Comparison of ENCODE assay signal across 22 mouse cellular contexts in the genomic region with DNA sequence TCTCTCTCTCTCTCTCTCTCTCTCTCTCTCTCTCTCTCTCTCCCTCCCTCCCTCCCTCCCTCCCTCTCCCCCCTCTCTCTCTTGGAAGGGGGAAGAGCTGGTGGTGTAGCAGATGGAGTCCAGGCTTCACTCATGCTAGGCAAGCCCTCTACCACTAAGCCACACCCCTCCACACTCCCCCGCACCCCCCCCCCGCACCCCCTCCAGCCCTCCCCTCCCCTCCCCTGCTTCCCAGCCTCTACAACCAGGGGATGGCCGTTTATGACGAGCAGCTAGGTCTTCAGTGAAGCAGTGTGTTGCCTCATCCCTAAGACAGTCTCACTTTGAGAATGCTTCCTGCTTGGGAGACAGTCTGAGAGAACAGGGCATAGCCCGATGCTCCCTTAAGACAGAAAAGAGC.
A peak's percentile ranks its signal among the peaks of the same experiment; 100 is the strongest.
DNase-seq lines count a peak whose midpoint lies in the region; ATAC-seq and TF ChIP-seq lines count a peak whose summit lies in the region.
"Had no signal": no experiment of that assay in that cellular context is flagged by ENCODE, and none has a peak within 500 bp of the region (broad histone marks: within the 10 kb centered on the region; RNA-seq: fewer than 3 reads in every experiment).

No protein-coding gene starts in this region.

- H3K27me3 ChIP-seq in heart, embryonic 11.5 days (ENCODE audit: control insufficient read depth, insufficient read depth, low read length) = no peaks in the 10 kb centered on the region
- no peaks in the 10 kb centered on the region for H3K27me3 ChIP-seq in lung, embryonic 16.5 days (ENCODE audit: control insufficient read depth, insufficient read depth, low read depth, low read length)
- no peaks in the 10 kb centered on the region for H3K27me3 ChIP-seq in lung, postnatal 0 days (replicated peaks; ENCODE audit: insufficient read depth, low read length)
- H3K27me3 ChIP-seq in ES-Bruce4 (ENCODE audit: control insufficient read depth, insufficient read depth, low read length, poor library complexity, severe bottlenecking) = no peaks in the 10 kb centered on the region
- no peaks in the 10 kb centered on the region for H3K27me3 ChIP-seq in forebrain, embryonic 14.5 days (replicated peaks; ENCODE audit: control insufficient read depth, insufficient read depth, low read length)
- H3K27me3 ChIP-seq: embryonic facial prominence, embryonic 15.5 days; limb, embryonic 15.5 days; Patski had no signal

- no peaks in the 10 kb centered on the region for H3K9me3 ChIP-seq in heart, embryonic 11.5 days (replicated peaks; ENCODE audit: control insufficient read depth, low read length)
- no peaks in the 10 kb centered on the region for H3K9me3 ChIP-seq in lung, embryonic 16.5 days (ENCODE audit: control insufficient read depth, low read length)
- no peaks in the 10 kb centered on the region for H3K9me3 ChIP-seq in lung, postnatal 0 days (ENCODE audit: low read length)
- no peaks in the 10 kb centered on the region for H3K9me3 ChIP-seq in ES-Bruce4 (replicated peaks; ENCODE audit: control insufficient read depth, insufficient read depth, low read length, poor library complexity, severe bottlenecking)
- H3K9me3 ChIP-seq in forebrain, embryonic 14.5 days (replicated peaks; ENCODE audit: control insufficient read depth, low read length) = no peaks in the 10 kb centered on the region
- H3K9me3 ChIP-seq: embryonic facial prominence, embryonic 15.5 days; limb, embryonic 15.5 days had no signal

- ATAC-seq in heart, embryonic 11.5 days (replicated peaks; ENCODE audit: insufficient number of reproducible peaks, low FRiP score, low TSS enrichment) = 0 out of 2 replicates have a peak, but pooled peaks have one; percentile 31
- 0 out of 2 replicates have a peak, but pooled peaks have one; percentile 28 for ATAC-seq in lung, embryonic 16.5 days (ENCODE audit: low read depth)
- no peak for ATAC-seq in lung, postnatal 0 days
- ATAC-seq in forebrain, embryonic 14.5 days = peak; percentile 60; the same call in 1 of the 2 replicates
- ATAC-seq: intestine, postnatal 0 days; liver, postnatal 0 days; Patski had no signal

- TF ChIP-seq POLR2A in ES-Bruce4 (IDR thresholded peaks at IDR 0.05; ENCODE audit: insufficient read depth, low read length) = no peak

- no peaks in the 10 kb centered on the region for H3K36me3 ChIP-seq in heart, embryonic 11.5 days (ENCODE audit: control insufficient read depth, insufficient read depth, low read length)
- no peaks in the 10 kb centered on the region for H3K36me3 ChIP-seq in lung, embryonic 16.5 days (ENCODE audit: control insufficient read depth, insufficient read depth, low read length)
- H3K36me3 ChIP-seq in lung, postnatal 0 days (ENCODE audit: insufficient read depth, low read length) = no peaks in the 10 kb centered on the region
- no peaks in the 10 kb centered on the region for H3K36me3 ChIP-seq in ES-Bruce4 (ENCODE audit: control insufficient read depth, insufficient read depth, low read length, poor library complexity, severe bottlenecking)
- no peaks in the 10 kb centered on the region for H3K36me3 ChIP-seq in forebrain, embryonic 14.5 days (ENCODE audit: control insufficient read depth, insufficient read depth, low read length)
- H3K36me3 ChIP-seq: embryonic facial prominence, embryonic 15.5 days; limb, embryonic 15.5 days had no signal

- no peak overlapping the region for H3K27ac ChIP-seq in heart, embryonic 11.5 days (ENCODE audit: low read depth, low read length)
- no peak overlapping the region for H3K27ac ChIP-seq in lung, embryonic 16.5 days (ENCODE audit: low read length)
- no peak overlapping the region for H3K27ac ChIP-seq in lung, postnatal 0 days (ENCODE audit: low read length)
- H3K27ac ChIP-seq in ES-Bruce4 (ENCODE audit: insufficient read depth, low read length) = peak overlapping the region; percentile 38; the same call in 1 of the 2 replicates
- H3K27ac ChIP-seq in forebrain, embryonic 14.5 days (ENCODE audit: low read depth, low read length) = no peak overlapping the region
- H3K27ac ChIP-seq in left cerebral cortex, adult 2 months = no peak overlapping the region
- H3K27ac ChIP-seq: embryonic facial prominence, embryonic 15.5 days; gastrocnemius, adult 2 months; limb, embryonic 15.5 days; macrophage had no signal

- DNase-seq in heart, postnatal 14 days = no peak
- DNase-seq in lung, postnatal 0 days (ENCODE audit: low spot score) = no peak
- DNase-seq in forebrain, embryonic 14.5 days (ENCODE audit: low spot score) = no peak
- no peak for DNase-seq in left cerebral cortex, adult 2 months (ENCODE audit: extremely low spot score in 1 of 2, low spot score in 2 of 2)
- DNase-seq in adrenal gland, postnatal 4 days (ENCODE audit: low spot score in 2 of 2) = no peak
- DNase-seq: adrenal gland, postnatal 25 days; cerebellum, adult 9-11 months; gastrocnemius, adult 2 months; heart, adult 18-20 months; heart, postnatal 36 days; kidney, postnatal 4 days; liver, postnatal 0 days; right cerebral cortex, adult 18-20 months; thymus, postnatal 36 days had no signal

- intact Hi-C loops in heart, postnatal 14 days (cut with DNase I) = no loop called here
- intact Hi-C loops in left cerebral cortex, adult 2 months (cut with DNase I) = no loop called here

- peaks cover 13% of the 10 kb centered on the region for H3K4me1 ChIP-seq in heart, embryonic 11.5 days (ENCODE audit: control insufficient read depth, insufficient read depth, low read length)
- no peaks in the 10 kb centered on the region for H3K4me1 ChIP-seq in lung, embryonic 16.5 days (replicated peaks; ENCODE audit: control insufficient read depth, insufficient read depth, low read length)
- H3K4me1 ChIP-seq in lung, postnatal 0 days (ENCODE audit: insufficient read depth, low read depth, low read length) = no peaks in the 10 kb centered on the region
- H3K4me1 ChIP-seq in ES-Bruce4 (ENCODE audit: control insufficient read depth, insufficient read depth, low read length) = peaks cover 4% of the 10 kb centered on the region
- H3K4me1 ChIP-seq in forebrain, embryonic 14.5 days (ENCODE audit: control insufficient read depth, insufficient read depth, low read length) = peaks cover 4% of the 10 kb centered on the region; the same call in 1 of the 2 replicates

- no peak for TF ChIP-seq CTCF in lung, postnatal 0 days (IDR thresholded peaks at IDR 0.05)
- no peak for TF ChIP-seq CTCF in ES-Bruce4 (IDR thresholded peaks at IDR 0.05; ENCODE audit: low read depth, low read length)
- no peak for TF ChIP-seq CTCF in left cerebral cortex, adult 2 months (IDR thresholded peaks at IDR 0.05)

- no peak overlapping the region for H3K9ac ChIP-seq in heart, embryonic 11.5 days (ENCODE audit: low read depth, low read length)
- no peak overlapping the region for H3K9ac ChIP-seq in lung, embryonic 16.5 days (ENCODE audit: low read length)
- no peak overlapping the region for H3K9ac ChIP-seq in lung, postnatal 0 days (replicated peaks; ENCODE audit: low read depth)
- H3K9ac ChIP-seq in ES-Bruce4 (ENCODE audit: low read depth, poor library complexity, severe bottlenecking) = 0 out of 2 replicates have a peak overlapping the region, but pooled peaks have one; percentile 38
- H3K9ac ChIP-seq in forebrain, embryonic 14.5 days (ENCODE audit: low read length) = no peak overlapping the region
- H3K9ac ChIP-seq: embryonic facial prominence, embryonic 15.5 days; limb, embryonic 15.5 days; liver, postnatal 0 days had no signal

- no peak for TF ChIP-seq EP300 in lung, postnatal 0 days (IDR thresholded peaks at IDR 0.05)
- no peak for TF ChIP-seq EP300 in ES-Bruce4 (IDR thresholded peaks at IDR 0.05; ENCODE audit: insufficient read depth, low read depth, low read length)

- no peak overlapping the region for H3K4me2 ChIP-seq in heart, embryonic 11.5 days
- no peak overlapping the region for H3K4me2 ChIP-seq in lung, embryonic 16.5 days (ENCODE audit: low read depth, low read length)
- H3K4me2 ChIP-seq in lung, postnatal 0 days (replicated peaks; ENCODE audit: low read depth, low read length) = no peak overlapping the region
- no peak overlapping the region for H3K4me2 ChIP-seq in forebrain, embryonic 14.5 days (ENCODE audit: low read length)
- H3K4me2 ChIP-seq: embryonic facial prominence, embryonic 15.5 days; limb, embryonic 15.5 days had no signal

- 42% methylated on average over 4 of the region's 5 CpGs for WGBS in heart, embryonic 11.5 days (ENCODE audit: insufficient replicate concordance)
- 53% methylated on average over 3 of the region's 5 CpGs for WGBS in lung, embryonic 16.5 days
- 60% methylated on average over 3 of the region's 5 CpGs for WGBS in lung, postnatal 0 days
- WGBS in forebrain, embryonic 14.5 days = 55% methylated on average over 4 of the region's 5 CpGs

- no peak overlapping the region for H3K4me3 ChIP-seq in heart, embryonic 11.5 days (ENCODE audit: low read depth, low read length)
- no peak overlapping the region for H3K4me3 ChIP-seq in lung, embryonic 16.5 days (ENCODE audit: low read length)
- no peak overlapping the region for H3K4me3 ChIP-seq in lung, postnatal 0 days (ENCODE audit: low read depth, low read length)
- no peak overlapping the region for H3K4me3 ChIP-seq in ES-Bruce4 (ENCODE audit: low read depth, low read length)
- H3K4me3 ChIP-seq in forebrain, embryonic 14.5 days (ENCODE audit: low read depth, low read length) = no peak overlapping the region
- H3K4me3 ChIP-seq in left cerebral cortex, adult 2 months = no peak overlapping the region
- H3K4me3 ChIP-seq: embryonic facial prominence, embryonic 15.5 days; gastrocnemius, adult 2 months; limb, embryonic 15.5 days had no signal
